Mouse (Mus musculus) small intestine, adult 2 months (tissue): ENCODE measurements around the gene 4930519P11Rik. TPM values are rescaled to one million over a fixed set of nuclear protein-coding genes. Genes with fewer than 3 reads are reported as not detected.
A peak's percentile ranks its signal among the peaks of the same experiment; 100 is the strongest.

ENCODE experiments used
- H3K27ac ChIP-seq: fragments of 200-500 bp; 2 replicates; pipeline ENCODE4 v1.5.1; 2012; ENCODE audit warnings: low read depth, low read length, control low read depth, inconsistent platforms; ENCODE audit not compliant: insufficient read depth
- H3K27me3 ChIP-seq: fragments of 200-500 bp; 2 replicates; pipeline ENCODE4 v1.6.1; 2012; ENCODE audit warnings: mild to moderate bottlenecking, moderate library complexity, low read length, inconsistent platforms; ENCODE audit not compliant: control insufficient read depth, insufficient read depth
- H3K36me3 ChIP-seq: fragments of 200-500 bp; 2 replicates; pipeline ENCODE4 v1.6.1; 2012; ENCODE audit warnings: mild to moderate bottlenecking, low read length, control low read depth, inconsistent platforms; ENCODE audit not compliant: control insufficient read depth, insufficient read depth
- H3K4me1 ChIP-seq: fragments of 200-500 bp; 2 replicates; pipeline ENCODE4 v1.6.1; 2012; ENCODE audit warnings: low read length, inconsistent platforms, mixed read lengths; ENCODE audit not compliant: control insufficient read depth, insufficient read depth, insufficient read length
- H3K4me3 ChIP-seq: fragments of 200-500 bp; 2 replicates; pipeline ENCODE4 v1.5.1; 2012; ENCODE audit warnings: low read depth, mild to moderate bottlenecking, control low read depth, inconsistent platforms, low read length, moderate library complexity
- CTCF ChIP-seq: fragments of 200-500 bp; IDR thresholded peaks from 2 replicates; pipeline ENCODE4 v1.5.1; 2012; ENCODE audit warnings: low read depth, mild to moderate bottlenecking, control low read depth, inconsistent platforms, low read length, moderate library complexity, mixed read lengths; ENCODE audit not compliant: insufficient replicate concordance, insufficient read length; ENCODE audit errors: extremely low read depth
- POLR2A ChIP-seq: fragments of 200-500 bp; IDR thresholded peaks from 2 replicates; pipeline ENCODE4 v1.6.1; 2012; ENCODE audit warnings: low read depth, mild to moderate bottlenecking, control low read depth, inconsistent platforms, low read length, moderate library complexity
- WGBS: fragments of 180-500 bp; shearing (Covaris S2); methylation state at CpG from one replicate; pipeline ENCODE4 v1.1.7; 2018; 5-methylcytosine and 5-hydroxymethylcytosine counted together
- polyA plus RNA-seq: library from polyadenylated mRNA; depleted of rRNA; stranded (reverse); fragments of >200 nt; gene quantifications from 2 replicates; pipeline ENCODE4 v1.2.3, GENCODE M21; 2012

4930519P11Rik gene
- polyA plus RNA-seq, 1 experiment = 1.6 TPM

- H3K27me3 ChIP-seq = no peaks in the 10 kb centered on the region
- peaks cover 5% of the 10 kb centered on the region; the same call in 1 of the 2 replicates for H3K36me3 ChIP-seq
- 86% methylated on average over 3 of the region's 3 CpGs for WGBS
- H3K4me1 ChIP-seq = no peaks in the 10 kb centered on the region
- H3K27ac ChIP-seq = no peak overlapping the region
- TF ChIP-seq POLR2A (no peak), CTCF (no peak)
- H3K4me3 ChIP-seq = no peak overlapping the region
Measured at GRCm38 (mm10) chr2:154597399-154597798, 15.8 kb downstream of the 4930519P11Rik start.

- Histone ChIP-seq H3K36me3 (peaks cover 5% of the 10 kb centered on the region; the same call in 1 of the 2 replicates), H3K4me3 (no peak overlapping the region), H3K4me1 (no peaks in the 10 kb centered on the region), H3K27ac (no peak overlapping the region), H3K27me3 (no peaks in the 10 kb centered on the region)
- 79% methylated on average over 5 of the region's 5 CpGs for WGBS
- TF ChIP-seq CTCF = no peak
- TF ChIP-seq POLR2A = no peak
Measured at GRCm38 (mm10) chr2:154595775-154596174, 17.5 kb downstream of the 4930519P11Rik start.

GRCm38 (mm10) chr2:154593025-154593424 is 20.2 kb downstream of the 4930519P11Rik start:
- Histone ChIP-seq H3K4me3 (no peak overlapping the region), H3K4me1 (no peaks in the 10 kb centered on the region), H3K27ac (no peak overlapping the region), H3K27me3 (no peaks in the 10 kb centered on the region), H3K36me3 (peaks cover 5% of the 10 kb centered on the region; the same call in 1 of the 2 replicates)
- 70% methylated on average over 3 of the region's 3 CpGs for WGBS
- no peak for TF ChIP-seq POLR2A
- TF ChIP-seq CTCF = peak; percentile 73; the same call in 1 of the 2 replicates

- 58% methylated on average over 3 of the region's 3 CpGs for WGBS
- H3K36me3 ChIP-seq = peaks cover 17% of the 10 kb centered on the region
Measured at GRCm38 (mm10) chr2:154591239-154591638, 22.0 kb downstream of the 4930519P11Rik start.

GRCm38 (mm10) chr2:154589051-154589450 is 24.2 kb downstream of the 4930519P11Rik start:
- no peak overlapping the region for H3K4me3 ChIP-seq
- TF ChIP-seq POLR2A (no peak), CTCF (no peak)
- H3K27me3 ChIP-seq = no peaks in the 10 kb centered on the region
- H3K27ac ChIP-seq = no peak overlapping the region
- WGBS = 95% methylated on average over 4 of the region's 4 CpGs
- H3K36me3 ChIP-seq = peaks cover 14% of the 10 kb centered on the region
- no peaks in the 10 kb centered on the region for H3K4me1 ChIP-seq

More at GRCm38 (mm10) chr2:154591239-154591638, 22.0 kb downstream of the 4930519P11Rik start:
- TF ChIP-seq CTCF = no peak
- TF ChIP-seq POLR2A = no peak
- no peak overlapping the region for H3K4me3 ChIP-seq
- no peaks in the 10 kb centered on the region for H3K27me3 ChIP-seq
- H3K4me1 ChIP-seq = no peaks in the 10 kb centered on the region
- H3K27ac ChIP-seq = no peak overlapping the region

GRCm38 (mm10) chr2:154586405-154586804 is 26.8 kb downstream of the 4930519P11Rik start:
- no peak overlapping the region for H3K4me3 ChIP-seq
- no peak for TF ChIP-seq POLR2A
- TF ChIP-seq CTCF = no peak
- no peaks in the 10 kb centered on the region for H3K4me1 ChIP-seq
- no peaks in the 10 kb centered on the region for H3K27me3 ChIP-seq
- H3K27ac ChIP-seq = no peak overlapping the region
- peaks cover 12% of the 10 kb centered on the region for H3K36me3 ChIP-seq
- WGBS = 84% methylated on average over 5 of the region's 5 CpGs

GRCm38 (mm10) chr2:154584931-154585601 is 28.2 kb downstream of the 4930519P11Rik start:
- WGBS = 68% methylated on average over 17 of the region's 17 CpGs

More at GRCm38 (mm10) chr2:154584931-154585601, 28.2 kb downstream of the 4930519P11Rik start:
- H3K27ac ChIP-seq = no peak overlapping the region
- no peak overlapping the region for H3K4me3 ChIP-seq
- 0 out of 2 replicates have a peak, but pooled peaks cover 2% of the 10 kb centered on the region for H3K4me1 ChIP-seq
- H3K27me3 ChIP-seq = no peaks in the 10 kb centered on the region
- H3K36me3 ChIP-seq = peaks cover 12% of the 10 kb centered on the region
- TF ChIP-seq POLR2A (no peak), CTCF (no peak)
